Mouse (Mus musculus) lung, embryonic 15.5 days (tissue): Measurements from ENCODE around the gene Trpc4. TPM values are rescaled to one million over a fixed set of nuclear protein-coding genes. Genes with fewer than 3 reads are reported as not detected.

Experiments used
- ATAC-seq: fragments of 200-750 bp; cut with Nextera tagmentation; 2 replicates; pipeline ENCODE4 v1.8.0; 2017; ENCODE audit warnings: moderate number of reproducible peaks, borderline replicate concordance; ENCODE audit not compliant: low FRiP score, low TSS enrichment; ENCODE audit errors: extremely low read depth
- H3K27ac ChIP-seq: fragments of 300-500 bp; sonication (generic); 2 replicates; pipeline ENCODE4 v1.5.1; 2015; ENCODE audit warnings: moderate library complexity, mild to moderate bottlenecking, inconsistent platforms
- H3K27me3 ChIP-seq: fragments of 300-500 bp; sonication (generic); 2 replicates; pipeline ENCODE4 v1.6.1; 2015; ENCODE audit warnings: inconsistent platforms
- H3K36me3 ChIP-seq: fragments of 300-500 bp; sonication (generic); 2 replicates; pipeline ENCODE4 v1.6.1; 2015; ENCODE audit warnings: inconsistent platforms
- H3K4me1 ChIP-seq: fragments of 300-500 bp; sonication (generic); 2 replicates; pipeline ENCODE4 v1.6.1; 2015; ENCODE audit warnings: inconsistent platforms
- H3K4me2 ChIP-seq: fragments of 300-500 bp; sonication (generic); 2 replicates; pipeline ENCODE4 v1.6.1; 2015; ENCODE audit warnings: inconsistent platforms, mild to moderate bottlenecking, moderate library complexity
- H3K4me3 ChIP-seq: fragments of 300-500 bp; sonication (generic); 2 replicates; pipeline ENCODE4 v1.5.1; 2015; ENCODE audit warnings: mild to moderate bottlenecking, inconsistent platforms
- H3K9ac ChIP-seq: fragments of 300-500 bp; sonication (generic); 2 replicates; pipeline ENCODE4 v1.6.1; 2015; ENCODE audit warnings: inconsistent platforms
- H3K9me3 ChIP-seq: fragments of 300-500 bp; sonication (generic); 2 replicates; pipeline ENCODE4 v1.6.1; 2016; ENCODE audit warnings: inconsistent platforms
- WGBS: fragments of 180-500 bp; shearing (Covaris S2); methylation state at CpG from one replicate; pipeline ENCODE4 v1.1.7; 2015; 5-methylcytosine and 5-hydroxymethylcytosine counted together
- polyA plus RNA-seq: library from polyadenylated mRNA; unstranded; fragments of >200 nt; fragmentation: Nextera tagmentation; extraction: Ambion mirVana; gene quantifications from 2 replicates; pipeline ENCODE4 v1.2.1, GENCODE M21; 2015

The Trpc4 gene
- polyA plus RNA-seq: 0.14 and 0.19 TPM in 2 replicates

- Histone ChIP-seq H3K27ac (no peak within 1 kb of the TSS), H3K4me1 (peaks cover 20% of the 10 kb centered on the region), H3K4me3 (peak within 1 kb of the TSS; percentile 34), H3K27me3 (peaks cover 38% of the 10 kb centered on the region), H3K4me2 (peak within 1 kb of the TSS; percentile 75), H3K36me3 (no peaks in the 10 kb centered on the region), H3K9ac (no peak within 1 kb of the TSS), H3K9me3 (no peaks in the 10 kb centered on the region)
- ATAC-seq: peak; percentile 31; the same call in 1 of the 2 replicates
- under 1% methylated on average over 33 of the region's 36 CpGs for WGBS
Measured at GRCm38 (mm10) chr3:54155639-54156315, at the start of gene Trpc4. Gene Trpc4 (plus strand): TSS chr3:54156035.

GRCm38 (mm10) chr3:54111489-54111888 is 44.3 kb upstream of the Trpc4 start:
- H3K4me3 ChIP-seq: no peak overlapping the region
- WGBS: 71% methylated on average over 9 of the region's 9 CpGs
- no peaks in the 10 kb centered on the region for H3K4me1 ChIP-seq
- no peak overlapping the region for H3K4me2 ChIP-seq
- H3K27me3 ChIP-seq: no peaks in the 10 kb centered on the region
- H3K36me3 ChIP-seq: no peaks in the 10 kb centered on the region
- H3K27ac ChIP-seq: no peak overlapping the region
- no peaks in the 10 kb centered on the region for H3K9me3 ChIP-seq
- no peak overlapping the region for H3K9ac ChIP-seq
- ATAC-seq: no peak

DNA sequence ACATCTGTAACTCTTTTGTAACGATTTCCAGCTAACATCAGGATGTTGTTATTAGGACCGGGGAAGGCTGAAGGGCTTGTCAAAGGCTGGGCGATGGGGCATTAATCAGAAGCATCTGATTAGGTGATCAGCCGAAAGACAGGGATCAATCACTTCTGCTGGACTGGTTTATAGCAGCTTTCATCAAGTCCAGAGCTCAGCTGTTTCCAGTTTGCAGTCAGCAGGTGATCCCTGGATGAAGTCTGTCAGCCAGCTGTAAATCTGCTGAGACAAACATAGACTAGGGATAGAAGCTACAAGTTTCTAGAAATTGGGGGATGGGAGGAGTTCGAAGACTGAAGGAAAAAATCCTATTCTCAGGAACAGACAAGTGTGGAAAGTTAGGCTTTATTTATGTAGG is 20.5 kb upstream of the Trpc4 start:
- ATAC-seq: no peak
- 64% methylated on average over 5 of the region's 5 CpGs for WGBS

GRCm38 (mm10) chr3:54141376-54141775 is 14.5 kb upstream of the Trpc4 start:
- Histone ChIP-seq H3K4me2 (no peak overlapping the region), H3K9ac (no peak overlapping the region), H3K27me3 (no peaks in the 10 kb centered on the region), H3K27ac (no peak overlapping the region), H3K4me1 (no peaks in the 10 kb centered on the region), H3K4me3 (no peak overlapping the region), H3K9me3 (no peaks in the 10 kb centered on the region), H3K36me3 (no peaks in the 10 kb centered on the region)
- WGBS: 92% methylated on average over 2 of the region's 2 CpGs
- no peak for ATAC-seq

More for the DNA sequence above, 20.5 kb upstream of the Trpc4 start:
- Histone ChIP-seq H3K27me3 (no peaks in the 10 kb centered on the region), H3K4me2 (no peak overlapping the region), H3K4me3 (no peak overlapping the region), H3K9ac (no peak overlapping the region), H3K27ac (no peak overlapping the region), H3K36me3 (no peaks in the 10 kb centered on the region), H3K9me3 (no peaks in the 10 kb centered on the region), H3K4me1 (no peaks in the 10 kb centered on the region)

DNA sequence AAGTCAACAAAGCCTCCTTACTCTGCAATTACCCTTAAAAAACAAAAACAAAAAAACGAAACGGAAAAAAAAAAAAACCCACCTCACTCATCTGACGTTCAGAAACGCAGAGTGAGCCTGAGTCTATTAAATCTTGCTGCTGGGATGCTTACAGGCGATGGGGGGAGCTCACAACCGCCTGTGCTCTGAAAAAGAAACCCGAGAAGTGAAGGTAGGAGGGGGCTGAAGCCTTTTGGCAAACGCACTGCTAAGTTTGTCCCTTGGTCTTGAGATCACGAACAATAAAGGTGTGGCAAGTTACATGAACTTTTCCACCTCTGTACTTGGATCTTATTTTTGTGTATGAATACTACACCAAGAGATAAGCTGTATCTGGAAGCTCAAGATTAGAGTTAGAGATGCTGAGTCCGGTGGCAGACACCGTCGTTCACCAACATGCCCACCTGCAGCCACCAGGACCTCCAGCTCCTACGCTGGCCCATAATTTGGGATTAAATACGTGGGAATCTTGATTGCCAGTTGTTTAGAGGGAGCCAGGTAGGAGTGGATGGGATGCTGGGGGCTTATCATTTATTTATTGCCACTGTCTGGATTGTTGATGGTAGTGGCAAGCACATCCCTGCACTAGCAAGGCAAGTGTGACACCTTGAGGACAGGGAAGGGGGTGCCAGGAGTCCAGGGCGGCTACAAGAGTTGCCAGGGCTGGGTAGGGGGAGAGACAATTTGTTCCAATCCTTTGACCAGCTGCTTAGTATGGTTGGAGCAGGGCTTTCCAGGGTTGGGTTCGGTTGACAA is 794 bp upstream of the Trpc4 start:
- Histone ChIP-seq H3K9me3 (no peaks in the 10 kb centered on the region), H3K4me1 (peaks cover 20% of the 10 kb centered on the region), H3K36me3 (no peaks in the 10 kb centered on the region), H3K9ac (no peak overlapping the region), H3K4me3 (no peak overlapping the region), H3K4me2 (peak overlapping the region; percentile 75), H3K27me3 (peaks cover 38% of the 10 kb centered on the region), H3K27ac (no peak overlapping the region)
- ATAC-seq: peak; percentile 55; the same call in 1 of the 2 replicates
- WGBS: 3% methylated on average over 16 of the region's 16 CpGs

DNA sequence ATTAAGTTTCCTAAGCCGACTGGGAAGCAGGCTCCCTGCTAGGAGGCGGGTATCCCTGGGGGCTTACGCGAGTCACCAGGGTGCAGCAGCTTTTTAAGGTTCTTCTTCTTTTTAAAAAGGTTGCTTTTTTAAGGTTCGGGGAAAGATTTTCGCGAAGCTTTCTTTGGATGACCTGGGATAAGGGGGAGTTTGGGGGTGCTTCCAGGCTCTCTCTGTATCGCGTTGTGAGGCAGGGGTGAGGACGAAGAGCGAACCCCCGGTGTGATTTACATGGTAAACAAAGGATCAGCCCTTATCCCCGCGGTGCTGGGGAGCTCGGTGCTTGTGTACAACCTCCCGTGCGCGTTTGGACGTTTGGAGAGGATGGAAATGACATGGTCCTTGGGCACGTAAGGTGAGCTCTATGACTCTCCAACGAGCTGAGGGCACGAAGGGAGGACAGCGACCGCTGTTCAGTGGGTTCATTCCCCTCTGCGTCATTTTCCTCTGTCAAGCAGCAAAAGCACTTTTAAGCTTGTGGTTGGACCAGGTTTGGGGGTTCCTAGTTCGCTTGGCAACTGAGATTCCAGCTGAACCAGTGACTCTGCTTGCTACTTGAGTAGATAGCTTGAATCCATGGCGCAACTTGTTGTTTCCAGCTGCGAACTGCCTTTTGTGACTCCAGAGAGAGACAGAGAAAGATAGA is 623 bp downstream of the Trpc4 start:
- H3K27me3 ChIP-seq: peaks cover 38% of the 10 kb centered on the region
- peak overlapping the region; percentile 34 for H3K4me3 ChIP-seq
- H3K36me3 ChIP-seq: no peaks in the 10 kb centered on the region
- peak overlapping the region; percentile 75 for H3K4me2 ChIP-seq
- H3K4me1 ChIP-seq: peaks cover 20% of the 10 kb centered on the region
- no peak for ATAC-seq
- H3K9ac ChIP-seq: no peak overlapping the region
- WGBS: under 1% methylated on average over 28 of the region's 28 CpGs
- no peak overlapping the region for H3K27ac ChIP-seq
- no peaks in the 10 kb centered on the region for H3K9me3 ChIP-seq

DNA sequence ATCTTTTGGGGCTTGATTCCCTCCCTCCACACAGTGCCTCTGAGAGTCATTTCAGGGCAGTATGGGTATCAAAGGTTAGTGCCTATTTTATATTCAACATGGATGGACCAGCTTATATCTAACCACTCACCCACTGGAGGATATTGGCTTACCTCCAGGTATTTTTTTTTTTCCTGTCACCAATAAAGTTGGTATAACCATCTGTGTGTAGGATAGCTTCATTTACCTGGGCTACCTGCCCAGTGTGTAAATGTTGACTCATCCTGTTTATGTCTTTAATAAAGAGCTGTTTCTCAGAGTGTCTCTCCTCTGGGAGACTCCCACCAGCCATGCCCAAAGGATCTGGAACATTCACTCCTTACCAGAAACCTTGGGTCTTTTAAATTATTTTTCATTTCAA is 14.9 kb downstream of the Trpc4 start:
- no peak overlapping the region for H3K9ac ChIP-seq
- no peak overlapping the region for H3K4me2 ChIP-seq
- no peak for ATAC-seq
- no peaks in the 10 kb centered on the region for H3K4me1 ChIP-seq
- no peaks in the 10 kb centered on the region for H3K9me3 ChIP-seq
- no peak overlapping the region for H3K27ac ChIP-seq
- H3K4me3 ChIP-seq: no peak overlapping the region
- H3K27me3 ChIP-seq: no peaks in the 10 kb centered on the region
- H3K36me3 ChIP-seq: no peaks in the 10 kb centered on the region

DNA sequence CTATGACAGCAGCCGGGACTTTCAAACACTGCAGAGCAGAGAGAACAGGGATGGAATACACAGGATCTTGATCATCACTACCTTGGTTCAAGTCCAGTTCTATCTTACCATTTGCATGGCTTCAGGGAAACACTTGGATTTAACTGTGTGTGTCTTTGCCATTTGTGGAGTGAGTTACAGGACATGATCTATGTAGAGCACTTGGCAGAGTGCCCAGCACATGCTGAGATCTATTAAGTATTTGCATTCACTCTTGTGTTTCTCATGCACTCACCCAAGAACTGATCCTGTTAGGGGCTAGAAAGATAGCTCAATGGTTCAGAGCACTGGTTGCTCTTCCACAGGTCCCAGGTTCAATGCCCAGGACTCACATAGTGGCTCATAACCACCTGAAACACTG is 21.5 kb downstream of the Trpc4 start:
- H3K9me3 ChIP-seq: no peaks in the 10 kb centered on the region
- no peak overlapping the region for H3K4me2 ChIP-seq
- no peak for ATAC-seq
- no peak overlapping the region for H3K4me3 ChIP-seq
- 40% methylated on average over 1 of the region's 1 CpGs for WGBS
- no peaks in the 10 kb centered on the region for H3K4me1 ChIP-seq
- no peak overlapping the region for H3K9ac ChIP-seq
- H3K27me3 ChIP-seq: no peaks in the 10 kb centered on the region
- no peak overlapping the region for H3K27ac ChIP-seq
- no peaks in the 10 kb centered on the region for H3K36me3 ChIP-seq

DNA sequence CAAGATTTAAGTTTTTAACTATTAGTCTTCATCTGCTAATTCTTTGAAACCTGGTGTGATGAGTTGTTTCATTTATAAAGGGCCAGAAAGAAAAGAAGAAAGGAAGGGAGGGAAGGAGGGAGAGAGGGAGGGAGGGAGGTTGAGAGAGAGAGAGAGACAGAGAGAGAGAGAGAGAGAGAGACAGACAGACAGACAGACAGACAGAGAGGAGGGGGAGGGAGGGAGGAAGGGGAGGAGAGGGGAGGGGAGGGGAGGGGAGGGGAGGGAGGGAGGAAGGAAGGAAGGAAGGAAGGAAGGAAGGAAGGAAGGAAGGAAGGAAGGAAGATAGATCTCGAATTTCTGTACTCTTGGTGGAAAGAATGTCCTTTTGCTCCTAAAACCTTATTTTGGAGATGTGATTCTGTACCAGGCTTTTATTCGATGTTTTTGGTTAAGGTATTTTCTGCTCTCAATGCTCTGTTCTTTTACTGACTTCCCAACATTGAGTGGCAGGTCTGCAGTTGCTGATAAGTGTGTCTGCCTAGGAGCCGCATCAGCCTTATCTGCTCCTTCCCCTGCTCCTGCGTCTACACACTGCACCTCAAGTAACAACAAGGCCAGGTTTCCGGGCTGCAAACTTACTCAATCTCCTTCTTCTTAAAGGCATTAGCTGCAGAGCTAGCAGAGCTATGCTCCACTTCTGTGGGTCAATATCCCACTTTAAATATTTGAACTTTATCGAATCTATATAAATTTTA is 35.3 kb downstream of the Trpc4 start:
- Histone ChIP-seq H3K27ac (no peak overlapping the region), H3K9me3 (no peaks in the 10 kb centered on the region), H3K4me2 (no peak overlapping the region), H3K9ac (no peak overlapping the region), H3K4me3 (no peak overlapping the region), H3K4me1 (no peaks in the 10 kb centered on the region), H3K27me3 (no peaks in the 10 kb centered on the region), H3K36me3 (no peaks in the 10 kb centered on the region)
- no peak for ATAC-seq
- 46% methylated on average over 6 of the region's 6 CpGs for WGBS

DNA sequence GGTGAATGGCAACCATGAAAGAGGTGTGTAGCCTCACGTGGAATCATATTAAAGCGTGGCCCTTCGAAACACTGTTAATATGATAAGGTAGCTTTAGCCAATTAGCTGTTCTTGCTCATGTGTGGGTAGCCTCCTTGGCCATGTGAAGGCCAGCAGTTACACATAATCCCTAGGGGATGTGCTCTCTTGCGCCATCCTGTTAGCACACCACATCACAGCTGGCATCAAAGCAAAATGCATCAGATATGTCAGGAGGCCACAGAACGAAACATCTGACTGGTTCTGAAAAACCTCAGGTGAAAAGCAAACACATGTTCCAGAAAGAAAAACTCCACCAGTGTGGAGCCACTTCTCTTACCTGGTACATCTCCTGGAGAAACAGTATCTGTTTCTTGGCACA is 45.4 kb downstream of the Trpc4 start:
- Histone ChIP-seq H3K4me3 (no peak overlapping the region), H3K27me3 (no peaks in the 10 kb centered on the region), H3K4me2 (no peak overlapping the region), H3K27ac (no peak overlapping the region), H3K9me3 (no peaks in the 10 kb centered on the region), H3K36me3 (no peaks in the 10 kb centered on the region), H3K4me1 (no peaks in the 10 kb centered on the region), H3K9ac (no peak overlapping the region)
- 85% methylated on average over 5 of the region's 5 CpGs for WGBS
- no peak for ATAC-seq

GRCm38 (mm10) chr3:54204386-54204785 is 48.6 kb downstream of the Trpc4 start:
- ATAC-seq: no peak
- H3K4me3 ChIP-seq: no peak overlapping the region
- H3K4me2 ChIP-seq: no peak overlapping the region
- H3K9ac ChIP-seq: no peak overlapping the region
- no peak overlapping the region for H3K27ac ChIP-seq
- no peaks in the 10 kb centered on the region for H3K4me1 ChIP-seq
- WGBS: 49% methylated on average over 5 of the region's 5 CpGs
- no peaks in the 10 kb centered on the region for H3K27me3 ChIP-seq
- H3K36me3 ChIP-seq: no peaks in the 10 kb centered on the region
- H3K9me3 ChIP-seq: no peaks in the 10 kb centered on the region
